Mouse (Mus musculus) urinary bladder, postnatal 14 days (tissue): ENCODE data around the gene H2afj.

Experiments used
- DNase-seq: peaks from one replicate; pipeline ENCODE4 v3.0.0; 2021; ENCODE audit warnings: low spot score

The H2afj gene

GRCm38 (mm10) chr6:136847267-136847666 lies 39.2 kb downstream of the H2afj start:
- DNase-seq = no peak

GRCm38 (mm10) chr6:136847790-136848189 lies 39.7 kb downstream of the H2afj start:
- DNase-seq = peak; percentile 61

- no peak for DNase-seq
Observed at GRCm38 (mm10) chr6:136848399-136848798, 40.4 kb downstream of the H2afj start.

- DNase-seq = no peak
Observed at GRCm38 (mm10) chr6:136848971-136849370, 40.9 kb downstream of the H2afj start.

- no peak for DNase-seq
Observed at GRCm38 (mm10) chr6:136850267-136850666, 42.2 kb downstream of the H2afj start.

GRCm38 (mm10) chr6:136852348-136852747 lies 44.3 kb downstream of the H2afj start:
- DNase-seq = no peak

- DNase-seq = no peak
Observed at GRCm38 (mm10) chr6:136852762-136853161, 44.7 kb downstream of the H2afj start.

- DNase-seq = no peak
Observed at GRCm38 (mm10) chr6:136854361-136854781, 46.3 kb downstream of the H2afj start.

- no peak for DNase-seq
Observed at GRCm38 (mm10) chr6:136855183-136855582, 47.1 kb downstream of the H2afj start.

GRCm38 (mm10) chr6:136856071-136856636 lies 48.1 kb downstream of the H2afj start:
- peak; percentile 61 for DNase-seq

- peak; percentile 52 for DNase-seq
Observed at GRCm38 (mm10) chr6:136857186-136857872, 49.3 kb downstream of the H2afj start, which contains the start of gene Art4. Art4 (minus strand) TSS chr6:136857733.

GRCm38 (mm10) chr6:136857873-136858260 lies 49.8 kb downstream of the H2afj start:
- peak; percentile 49 for DNase-seq

- DNase-seq = no peak
Observed at GRCm38 (mm10) chr6:136858420-136858819, 50.4 kb downstream of the H2afj start.
